Mouse (Mus musculus) ovary, adult 10 weeks (tissue): ENCODE data around the gene Glipr1l1. TPM values are rescaled to one million over a fixed set of nuclear protein-coding genes. Genes with fewer than 3 reads are reported as not detected.

Source experiments
- polyA plus RNA-seq: library from polyadenylated mRNA; stranded (reverse); fragments of 350-450 nt; fragmentation: Illumina TruSeq; extraction: RNeasy Lipid Tissue Mini Kit (QIAGEN cat#74804); gene quantifications from one replicate; pipeline ENCODE4 v1.2.3, GENCODE M21; 2014

The Glipr1l1 gene
- polyA plus RNA-seq = not detected

GRCm38 (mm10) chr10:112059702-112060582 is at the start of gene Glipr1l1:
Glipr1l1 (plus strand) TSS chr10:112060189.

GRCm38 (mm10) chr10:112083157-112083556 is 23.2 kb downstream of the Glipr1l1 start, which contains the start of gene Glipr1l2:
Glipr1l2 (plus strand) TSS chr10:112083354.

Other genes starting within 250 kb of the Glipr1l1 start
- gene Krr1, start 87.5 kb upstream of the Glipr1l1 start, polyA plus RNA-seq = 68.7 TPM
- gene Glipr1, start 57.6 kb upstream of the Glipr1l1 start, polyA plus RNA-seq = 12.0 TPM
- gene Glipr1l2, start 23.2 kb downstream of the Glipr1l1 start, polyA plus RNA-seq = not detected
- not detected for gene Glipr1l3, start 100.1 kb downstream of the Glipr1l1 start, polyA plus RNA-seq
- gene Caps2, start 103.4 kb downstream of the Glipr1l1 start, polyA plus RNA-seq = 3.2 TPM
- gene Kcnc2, start 210.9 kb downstream of the Glipr1l1 start, polyA plus RNA-seq = 1.00 TPM